Mouse (Mus musculus): ENCODE results near the gene Tm7sf3. TPM values are rescaled to one million over a fixed set of nuclear protein-coding genes. Genes with fewer than 3 reads are reported as not detected.
A peak's percentile ranks its signal among the peaks of the same experiment; 100 is the strongest.

The Tm7sf3 gene
- total RNA-seq, 1 experiment from 2014 or later: 9.3 TPM

- ATAC-seq (ENCODE audit: extremely low read depth, insufficient number of reproducible peaks, low FRiP score, poor library complexity, severe bottlenecking): no peak
Measured at GRCm38 (mm10) chr6:146629781-146630756, 12.6 kb downstream of the Tm7sf3 start.

GRCm38 (mm10) chr6:146628123-146628522 is 14.5 kb downstream of the Tm7sf3 start:
- ATAC-seq (ENCODE audit: extremely low read depth, insufficient number of reproducible peaks, low FRiP score, poor library complexity, severe bottlenecking): no peak

- ATAC-seq (ENCODE audit: extremely low read depth, insufficient number of reproducible peaks, low FRiP score, poor library complexity, severe bottlenecking): no peak
Measured at GRCm38 (mm10) chr6:146616670-146617069, 26.0 kb downstream of the Tm7sf3 start.

GRCm38 (mm10) chr6:146615891-146616290 is 26.7 kb downstream of the Tm7sf3 start:
- ATAC-seq (ENCODE audit: extremely low read depth, insufficient number of reproducible peaks, low FRiP score, poor library complexity, severe bottlenecking): no peak

- ATAC-seq (ENCODE audit: extremely low read depth, insufficient number of reproducible peaks, low FRiP score, poor library complexity, severe bottlenecking): no peak
Measured at GRCm38 (mm10) chr6:146614541-146614940, 28.1 kb downstream of the Tm7sf3 start.

- ATAC-seq (ENCODE audit: extremely low read depth, insufficient number of reproducible peaks, low FRiP score, poor library complexity, severe bottlenecking): no peak
Measured at GRCm38 (mm10) chr6:146613907-146614306, 28.7 kb downstream of the Tm7sf3 start.

GRCm38 (mm10) chr6:146612736-146613135 is 29.9 kb downstream of the Tm7sf3 start:
- no peak for ATAC-seq (ENCODE audit: extremely low read depth, insufficient number of reproducible peaks, low FRiP score, poor library complexity, severe bottlenecking)

GRCm38 (mm10) chr6:146611897-146612296 is 30.7 kb downstream of the Tm7sf3 start:
- no peak for ATAC-seq (ENCODE audit: extremely low read depth, insufficient number of reproducible peaks, low FRiP score, poor library complexity, severe bottlenecking)

- no peak for ATAC-seq (ENCODE audit: extremely low read depth, insufficient number of reproducible peaks, low FRiP score, poor library complexity, severe bottlenecking)
Measured at GRCm38 (mm10) chr6:146611385-146611784, 31.2 kb downstream of the Tm7sf3 start.

GRCm38 (mm10) chr6:146603651-146604050 is 39.0 kb downstream of the Tm7sf3 start:
- no peak for ATAC-seq (ENCODE audit: extremely low read depth, insufficient number of reproducible peaks, low FRiP score, poor library complexity, severe bottlenecking)

GRCm38 (mm10) chr6:146602601-146603000 is 40.0 kb downstream of the Tm7sf3 start:
- no peak for ATAC-seq (ENCODE audit: extremely low read depth, insufficient number of reproducible peaks, low FRiP score, poor library complexity, severe bottlenecking)

- ATAC-seq (ENCODE audit: extremely low read depth, insufficient number of reproducible peaks, low FRiP score, poor library complexity, severe bottlenecking): no peak
Measured at GRCm38 (mm10) chr6:146585134-146585533, 57.5 kb downstream of the Tm7sf3 start.

- ATAC-seq (ENCODE audit: extremely low read depth, insufficient number of reproducible peaks, low FRiP score, poor library complexity, severe bottlenecking): no peak
Measured at GRCm38 (mm10) chr6:146583366-146584046, 59.1 kb downstream of the Tm7sf3 start.

GRCm38 (mm10) chr6:146580381-146580926 is 62.2 kb downstream of the Tm7sf3 start:
- ATAC-seq (ENCODE audit: extremely low read depth, insufficient number of reproducible peaks, low FRiP score, poor library complexity, severe bottlenecking): no peak

- no peak for ATAC-seq (ENCODE audit: extremely low read depth, insufficient number of reproducible peaks, low FRiP score, poor library complexity, severe bottlenecking)
Measured at GRCm38 (mm10) chr6:146578586-146578985, 64.0 kb downstream of the Tm7sf3 start.

- peak; percentile 36 for ATAC-seq (ENCODE audit: extremely low read depth, insufficient number of reproducible peaks, low FRiP score, poor library complexity, severe bottlenecking)
Measured at GRCm38 (mm10) chr6:146578111-146578531, 64.5 kb downstream of the Tm7sf3 start.

GRCm38 (mm10) chr6:146577310-146578109 is 65.1 kb downstream of the Tm7sf3 start, which contains the start of gene Ints13:
TSS of gene Ints13 (minus strand) at chr6:146577835.
- peak; percentile 94 for ATAC-seq (ENCODE audit: extremely low read depth, insufficient number of reproducible peaks, low FRiP score, poor library complexity, severe bottlenecking)

GRCm38 (mm10) chr6:146576903-146577302 is 65.7 kb downstream of the Tm7sf3 start, which contains the start of gene Fgfr1op2:
TSS of gene Fgfr1op2 (plus strand) at chr6:146577203.
- ATAC-seq (ENCODE audit: extremely low read depth, insufficient number of reproducible peaks, low FRiP score, poor library complexity, severe bottlenecking): no peak

GRCm38 (mm10) chr6:146572073-146572472 is 70.6 kb downstream of the Tm7sf3 start:
- no peak for ATAC-seq (ENCODE audit: extremely low read depth, insufficient number of reproducible peaks, low FRiP score, poor library complexity, severe bottlenecking)
